Mouse (Mus musculus): ENCODE results near the gene Armh2.
"Not testable (repeated sequence)": the region's sequence is repeated elsewhere in the genome, so short reads cannot be mapped to it uniquely, and the experiment has no call there.

Gene Armh2

DNA sequence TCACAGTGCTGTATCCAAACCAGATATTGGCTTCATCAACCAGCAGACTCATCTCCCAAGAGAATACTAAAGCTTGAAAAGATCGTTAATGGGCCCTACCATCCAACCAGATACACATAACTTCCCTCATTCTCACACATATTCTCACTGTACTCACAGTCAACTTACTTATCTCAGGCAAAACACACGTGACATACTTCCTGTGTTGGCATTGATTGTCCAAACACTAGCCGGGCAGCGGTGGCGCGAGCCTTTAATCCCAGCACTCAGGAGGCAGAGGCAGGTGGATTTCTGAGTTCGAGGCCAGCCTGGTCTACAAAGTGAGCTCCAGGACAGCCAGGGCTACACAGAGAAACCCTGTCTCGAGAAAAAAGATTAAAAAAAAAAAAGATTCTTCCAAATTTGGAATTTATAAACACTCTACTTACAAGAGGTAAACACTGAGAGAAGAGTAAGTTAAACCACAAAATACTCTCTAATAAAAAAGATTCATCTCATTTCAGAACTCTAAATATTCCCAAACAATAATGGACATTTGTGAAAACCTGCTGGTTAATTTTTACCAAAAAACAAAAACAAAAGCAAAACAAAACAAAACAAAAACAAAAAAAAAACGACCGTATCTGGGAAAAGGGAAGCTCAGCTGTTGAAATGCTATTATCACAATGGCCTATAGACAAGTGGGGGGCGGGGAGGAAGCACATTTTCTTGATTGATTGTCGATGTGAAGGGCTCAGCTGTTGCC lies 17.0 kb downstream of the Armh2 start:
- DNase-seq (ENCODE audit: low spot score in 2 of 2): no peak

- no peak for DNase-seq (ENCODE audit: low spot score in 2 of 2)
Measured at GRCm38 (mm10) chr13:24759451-24759850, 18.4 kb downstream of the Armh2 start.

DNA sequence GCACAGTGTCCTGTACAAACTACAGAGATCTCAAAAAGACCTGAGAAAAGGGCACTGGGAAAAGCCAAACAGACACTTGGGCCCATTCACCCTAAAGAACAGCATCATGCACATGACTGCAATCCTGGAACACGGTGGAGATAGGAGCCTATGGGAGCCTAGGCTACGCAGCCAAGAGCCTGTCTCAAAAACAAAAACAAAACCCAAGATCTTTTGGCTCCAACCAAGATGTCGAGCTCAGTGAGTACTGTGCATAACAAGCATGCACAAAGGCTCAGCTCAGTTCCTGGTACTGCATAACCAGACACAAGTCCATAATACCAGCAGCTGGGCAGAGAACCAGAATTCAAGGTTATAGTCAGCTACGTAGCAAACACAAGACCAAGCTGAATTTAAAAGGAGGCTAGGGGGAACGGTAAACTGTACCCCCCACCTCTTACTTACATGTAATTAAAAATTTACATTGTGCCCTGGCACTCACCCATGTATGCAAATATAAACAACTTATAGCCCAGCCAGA lies 19.4 kb downstream of the Armh2 start:
- no peak for DNase-seq (ENCODE audit: low spot score in 2 of 2)

DNA sequence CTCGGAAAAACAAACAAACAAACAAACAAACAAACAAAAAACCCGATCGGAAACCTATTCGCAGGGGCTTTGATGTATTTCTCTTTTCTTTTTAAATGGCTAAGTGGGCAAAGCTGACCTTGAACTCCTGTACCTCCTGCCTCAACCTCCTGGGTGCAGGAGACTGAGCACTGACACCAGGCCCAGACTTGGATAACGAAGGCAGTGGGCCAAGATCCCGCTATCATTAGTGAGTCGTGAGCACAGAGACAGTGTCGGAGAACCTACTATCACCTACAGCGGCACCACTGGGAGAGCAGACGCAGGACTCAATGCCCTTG lies 20.0 kb downstream of the Armh2 start:
- no peak for DNase-seq (ENCODE audit: low spot score in 2 of 2)

DNA sequence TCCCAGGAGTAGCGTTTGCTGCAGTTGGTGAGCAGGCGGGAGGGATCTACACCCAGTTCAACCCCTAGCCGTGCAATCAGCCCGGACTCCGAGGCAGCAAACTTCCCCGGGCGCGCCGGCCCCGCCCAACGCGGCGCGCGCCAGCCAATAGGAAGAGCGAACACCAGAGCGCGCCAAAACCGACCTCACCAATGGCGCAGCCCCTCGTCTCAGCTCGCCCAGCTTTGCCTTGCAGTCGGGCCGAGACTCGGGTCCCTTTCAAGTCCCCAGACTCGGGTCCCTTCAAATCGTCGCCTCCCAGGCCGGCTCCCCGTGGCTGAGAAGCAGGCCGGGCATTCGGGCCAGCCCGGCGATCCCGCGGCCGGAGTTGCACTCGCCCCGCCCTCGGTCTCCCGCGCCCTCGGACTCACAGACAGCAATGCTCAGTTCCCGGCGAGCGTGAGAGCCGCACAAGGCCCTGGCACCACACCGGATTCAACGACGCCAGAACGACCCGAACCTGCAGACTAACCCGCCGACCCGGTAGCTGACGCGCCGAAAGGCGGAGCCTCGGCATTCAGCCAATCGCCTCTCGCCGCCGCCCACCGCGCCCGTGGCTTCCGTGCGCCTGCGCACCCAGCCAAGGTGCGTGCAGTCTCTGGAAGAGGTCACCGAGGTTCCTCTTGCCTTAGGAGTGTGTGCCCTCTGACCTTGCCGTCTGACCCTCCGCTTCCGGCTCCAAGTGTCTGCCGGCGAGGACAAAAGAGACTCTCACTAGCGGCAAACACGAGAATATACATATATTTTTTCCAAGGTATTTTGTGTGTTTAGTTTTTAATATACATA lies 20.6 kb downstream of the Armh2 start, which contains the start of gene Gmnn:
Gene Gmnn, minus strand, starts transcription at position 521 of the 825 bp plus-strand sequence.
- DNase-seq (ENCODE audit: low spot score in 2 of 2): peak; percentile 91 to 92

GRCm38 (mm10) chr13:24762254-24762653 lies 21.2 kb downstream of the Armh2 start:
- no peak for DNase-seq (ENCODE audit: low spot score in 2 of 2)

GRCm38 (mm10) chr13:24767809-24768208 lies 26.8 kb downstream of the Armh2 start:
- peak; percentile 11 to 32 for DNase-seq (ENCODE audit: low spot score in 2 of 2)

- DNase-seq (ENCODE audit: low spot score in 2 of 2): not testable (repeated sequence)
Measured at GRCm38 (mm10) chr13:24771482-24771881, 30.4 kb downstream of the Armh2 start.

GRCm38 (mm10) chr13:24776146-24776844 lies 35.3 kb downstream of the Armh2 start:
- peak; percentile 49 to 72 for DNase-seq (ENCODE audit: low spot score in 2 of 2)

DNA sequence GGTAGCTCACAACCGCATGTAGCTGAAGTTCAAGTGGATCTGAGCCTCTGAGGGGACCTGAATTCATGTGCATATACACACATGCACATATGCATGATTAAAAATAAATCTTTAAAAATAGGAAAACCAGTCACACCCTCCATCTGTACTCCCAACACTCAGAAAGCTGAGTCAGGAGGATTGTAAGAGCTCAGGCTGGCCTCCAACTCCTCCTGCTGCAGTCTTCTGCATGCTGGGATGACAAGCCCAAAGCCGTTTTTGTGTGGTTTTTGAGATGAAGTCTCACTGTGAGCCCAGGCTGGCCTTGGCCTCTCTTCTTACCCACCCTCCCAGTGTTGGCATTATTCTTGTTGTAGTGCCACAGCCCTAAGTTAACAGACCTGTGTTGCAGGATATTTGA lies 37.0 kb downstream of the Armh2 start:
- DNase-seq (ENCODE audit: low spot score in 2 of 2): no peak

DNA sequence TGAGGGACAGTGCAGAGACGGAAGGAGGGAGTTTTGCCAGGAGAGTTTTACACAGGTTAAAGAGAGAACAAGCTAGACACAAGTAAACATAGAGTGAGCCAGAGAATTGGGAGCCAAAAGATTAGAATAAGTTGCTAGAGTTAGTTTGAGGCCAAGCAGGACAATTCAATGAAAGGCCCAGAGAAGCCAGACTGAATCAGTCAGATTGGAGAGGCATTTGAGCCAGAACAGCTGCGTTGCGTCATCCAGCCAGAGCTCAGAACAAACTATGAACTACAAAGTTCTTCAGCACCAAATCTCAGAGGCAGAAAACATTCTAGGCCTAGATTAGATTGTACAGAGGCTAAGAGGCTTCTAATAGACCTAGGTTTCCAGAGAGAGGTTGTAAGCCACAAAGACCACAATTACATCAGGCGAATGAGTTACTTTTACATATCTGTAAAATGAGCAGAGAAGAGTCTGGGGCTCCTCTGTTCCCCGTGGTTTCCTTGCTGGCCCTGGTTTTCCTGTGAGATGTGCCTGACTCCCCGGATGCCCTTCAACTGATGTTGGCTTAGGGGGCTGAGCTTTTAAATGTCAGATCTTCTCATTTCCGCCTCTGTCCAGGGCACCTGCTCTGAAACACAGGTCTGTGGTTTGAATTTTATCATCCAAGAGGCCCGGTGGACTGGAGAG lies 37.8 kb downstream of the Armh2 start:
- no peak for DNase-seq (ENCODE audit: low spot score in 2 of 2)

- no peak for DNase-seq (ENCODE audit: low spot score in 2 of 2)
Measured at GRCm38 (mm10) chr13:24781916-24782315, 40.9 kb downstream of the Armh2 start.

DNA sequence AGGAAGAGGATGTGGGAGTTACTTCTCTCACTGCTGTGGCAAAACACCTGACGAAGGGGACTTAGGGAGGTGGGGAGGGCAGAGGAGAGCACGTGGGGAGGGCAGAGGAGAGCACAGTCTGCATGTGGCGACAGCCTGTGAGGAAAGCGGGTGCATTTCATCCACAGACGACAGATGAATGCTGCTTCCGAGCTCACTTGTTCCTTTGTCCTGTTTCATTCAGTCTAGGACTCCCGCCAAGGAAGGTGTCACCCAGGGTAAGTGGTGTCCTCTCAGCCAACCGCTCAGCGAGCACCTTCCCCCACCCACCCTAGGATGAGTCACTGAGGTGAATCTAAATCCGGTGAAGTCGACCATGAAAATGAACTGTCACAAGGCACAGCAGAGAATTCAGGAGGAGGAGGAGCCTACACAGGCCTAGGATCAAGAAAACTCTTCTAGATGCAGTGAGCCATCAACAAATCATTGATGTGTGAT lies 45.0 kb downstream of the Armh2 start:
- peak; percentile 32 for DNase-seq (ENCODE audit: low spot score in 2 of 2)

DNA sequence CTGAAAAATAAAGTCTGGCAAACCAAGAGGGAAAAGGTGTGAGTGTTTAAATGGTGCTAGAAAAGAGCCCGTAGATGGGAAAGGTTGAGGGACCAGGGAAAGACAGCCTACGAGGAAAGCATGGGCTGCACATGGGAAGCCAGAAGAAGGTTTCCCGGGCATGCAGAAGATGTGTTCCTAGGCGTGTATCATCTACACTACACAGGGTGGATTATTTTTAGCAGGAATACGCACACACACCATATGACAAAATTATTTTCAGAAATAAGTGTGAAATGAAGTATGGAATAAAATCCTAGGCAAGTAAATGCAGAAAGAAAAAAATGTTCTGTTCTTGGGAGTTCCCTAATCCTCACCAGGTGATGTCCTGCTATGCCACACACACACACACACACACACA lies 46.4 kb downstream of the Armh2 start:
- DNase-seq (ENCODE audit: low spot score in 2 of 2): no peak

DNA sequence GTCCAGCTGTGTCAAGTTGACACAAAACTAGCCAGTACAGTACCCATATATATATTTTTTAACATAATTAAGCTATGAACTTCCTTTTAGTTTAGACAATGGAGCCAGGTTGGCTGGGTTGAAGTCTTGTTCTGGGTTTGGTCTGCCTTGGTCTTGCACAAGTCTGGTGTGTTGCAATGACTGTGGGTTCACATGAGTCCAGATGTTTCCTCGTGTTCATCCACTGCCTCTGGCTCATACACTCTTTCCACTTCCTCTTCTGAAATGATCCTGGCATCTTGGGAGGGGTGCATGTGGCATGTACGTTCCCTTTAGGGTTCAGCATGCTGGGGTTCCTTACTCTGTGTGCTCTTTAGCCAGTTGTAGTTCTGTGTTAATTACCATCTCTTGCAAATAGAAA lies 50.3 kb downstream of the Armh2 start:
- peak in 1 of 2 experiments; percentile 32 for DNase-seq (ENCODE audit: low spot score in 2 of 2)

- DNase-seq (ENCODE audit: low spot score in 2 of 2): no peak
Measured at GRCm38 (mm10) chr13:24792411-24793045, 51.5 kb downstream of the Armh2 start.
